Mouse (Mus musculus) limb, embryonic 14.5 days (tissue): ENCODE data around the gene Ugt1a8. TPM values are rescaled to one million over a fixed set of nuclear protein-coding genes. Genes with fewer than 3 reads are reported as not detected.
"Not testable (repeated sequence)": the region's sequence is repeated elsewhere in the genome, so short reads cannot be mapped to it uniquely, and the experiment has no call there.

Experiments used
- ATAC-seq: fragments of 200-750 bp; cut with Nextera tagmentation; 2 replicates; pipeline ENCODE4 v1.8.0; 2017; ENCODE audit warnings: low read depth, moderate number of reproducible peaks, moderate TSS enrichment; ENCODE audit not compliant: low FRiP score
- DNase-seq: peaks from one replicate; pipeline ENCODE4 v3.0.0-alpha.2; 2015; ENCODE audit warnings: low spot score
- H3K27ac ChIP-seq: fragments of 300-500 bp; sonication (generic); replicated peaks from 2 replicates; pipeline ENCODE4 v1.5.1; 2014; ENCODE audit warnings: low read depth, mild to moderate bottlenecking, low read length, moderate library complexity, mixed read lengths
- H3K27me3 ChIP-seq: fragments of 300-500 bp; sonication (generic); 2 replicates; pipeline ENCODE4 v1.6.1; 2014; ENCODE audit warnings: low read length, mixed read lengths; ENCODE audit not compliant: control insufficient read depth, insufficient read depth
- H3K36me3 ChIP-seq: fragments of 300-500 bp; sonication (generic); 2 replicates; pipeline ENCODE4 v1.6.1; 2014; ENCODE audit warnings: mild to moderate bottlenecking, low read length, moderate library complexity, mixed read lengths; ENCODE audit not compliant: control insufficient read depth, insufficient read depth
- H3K4me1 ChIP-seq: fragments of 300-500 bp; sonication (generic); 2 replicates; pipeline ENCODE4 v1.6.1; 2014; ENCODE audit warnings: antibody characterized with exemption, low read length, mixed read lengths; ENCODE audit not compliant: control insufficient read depth, insufficient read depth
- H3K4me2 ChIP-seq: fragments of 300-500 bp; sonication (generic); replicated peaks from 2 replicates; pipeline ENCODE4 v1.6.1; 2014; ENCODE audit warnings: low read depth, mild to moderate bottlenecking, low read length, moderate library complexity; ENCODE audit not compliant: severe bottlenecking
- H3K4me3 ChIP-seq: fragments of 300-500 bp; sonication (generic); replicated peaks from 2 replicates; pipeline ENCODE4 v1.5.1; 2014; ENCODE audit warnings: low read length
- H3K9ac ChIP-seq: fragments of 300-500 bp; sonication (generic); 2 replicates; pipeline ENCODE4 v1.6.1; 2014; ENCODE audit warnings: mild to moderate bottlenecking, low read depth, low read length, moderate library complexity; ENCODE audit not compliant: severe bottlenecking
- H3K9me3 ChIP-seq: fragments of 300-500 bp; sonication (generic); 2 replicates; pipeline ENCODE4 v1.6.1; 2016; ENCODE audit warnings: low read length; ENCODE audit not compliant: control insufficient read depth
- POLR2A ChIP-seq: fragments of 200-500 bp; IDR thresholded peaks from 2 replicates; pipeline ENCODE4 v1.8.0; 2012; ENCODE audit warnings: inconsistent platforms, mild to moderate bottlenecking, moderate library complexity, borderline replicate concordance; ENCODE audit not compliant: insufficient read depth, insufficient read length; ENCODE audit errors: extremely low read depth
- WGBS: fragments of 180-500 bp; shearing (Covaris S2); extraction: QIAGEN DNeasy Blood & Tissue Kit; methylation state at CpG from one replicate; pipeline ENCODE4 v1.1.7; 2014; 5-methylcytosine and 5-hydroxymethylcytosine counted together
- polyA plus RNA-seq, 2 experiments: library from polyadenylated mRNA; depleted of rRNA in 1 of 2; stranded (reverse) in 1 of 2; unstranded in 1 of 2; fragments of >200 nt; fragmentation: Nextera tagmentation in 1 of 2; extraction: Ambion mirVana in 1 of 2; gene quantifications; 2 replicates each; pipeline versions ENCODE4 v1.2.1 to v1.2.3; 2012 to 2014

The Ugt1a8 gene
- polyA plus RNA-seq, 2 experiments, result not detected

DNA sequence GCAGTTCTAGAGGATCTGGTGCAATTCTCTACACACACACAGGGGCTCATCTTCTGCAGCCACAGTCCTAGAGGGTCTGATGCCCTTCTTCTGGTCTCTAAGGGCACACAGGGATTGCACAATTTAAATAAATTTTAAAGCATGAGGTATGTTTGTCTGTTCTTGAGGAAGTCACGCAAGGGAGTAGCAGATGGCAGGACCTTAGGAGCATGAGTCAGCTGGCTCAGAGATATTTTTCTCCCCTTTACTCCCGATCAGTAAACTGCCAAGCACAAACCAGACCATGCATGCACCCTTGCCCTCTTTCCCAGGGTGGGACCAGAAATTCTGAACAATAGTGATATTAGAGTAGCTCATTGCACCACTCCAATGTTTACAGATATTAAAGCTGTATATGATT, 70.8 kb downstream of the Ugt1a8 start:
- TF ChIP-seq POLR2A, result no peak
- Histone ChIP-seq H3K27me3 (no peaks in the 10 kb centered on the region), H3K9me3 (no peaks in the 10 kb centered on the region), H3K4me2 (no peak overlapping the region), H3K9ac (no peak overlapping the region), H3K4me1 (no peaks in the 10 kb centered on the region), H3K4me3 (no peak overlapping the region), H3K36me3 (no peaks in the 10 kb centered on the region), H3K27ac (no peak overlapping the region)
- WGBS, result 83% methylated on average over 2 of the region's 2 CpGs
- DNase-seq (no peak), ATAC-seq (no peak)

DNA sequence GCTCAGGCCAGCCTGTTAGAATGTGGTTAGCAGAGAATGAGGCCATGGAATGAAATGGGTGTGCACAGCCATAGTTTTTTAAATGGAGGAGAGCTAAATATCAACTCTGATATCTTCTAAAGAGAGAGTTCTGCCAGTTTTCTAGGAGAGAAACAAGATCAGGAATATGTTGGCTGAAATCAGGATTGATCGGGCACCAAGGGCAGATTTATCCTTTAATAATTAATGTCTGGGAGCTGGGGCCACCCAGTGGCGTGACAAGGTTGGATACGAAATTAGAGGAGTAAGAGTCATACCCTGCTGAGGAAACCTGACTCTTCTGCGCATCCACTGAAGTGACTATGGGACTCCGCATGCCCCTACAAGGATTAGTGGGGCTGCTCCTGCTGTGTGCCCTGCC, 78.1 kb downstream of the Ugt1a8 start, which contains the start of gene Ugt1a5:
TSS of gene Ugt1a5 (plus strand) at position 302 of the 400 bp plus-strand sequence.
- no peak for TF ChIP-seq POLR2A
- no peak within 1 kb of the TSS for H3K4me2 ChIP-seq
- no peaks in the 10 kb centered on the region for H3K9me3 ChIP-seq
- no peak within 1 kb of the TSS for H3K9ac ChIP-seq
- H3K36me3 ChIP-seq, result no peaks in the 10 kb centered on the region
- 77% methylated on average over 5 of the region's 5 CpGs for WGBS
- H3K4me1 ChIP-seq, result no peaks in the 10 kb centered on the region
- ATAC-seq (no peak), DNase-seq (no peak)
- no peak within 1 kb of the TSS for H3K4me3 ChIP-seq
- H3K27ac ChIP-seq, result no peak within 1 kb of the TSS
- H3K27me3 ChIP-seq, result no peaks in the 10 kb centered on the region

DNA sequence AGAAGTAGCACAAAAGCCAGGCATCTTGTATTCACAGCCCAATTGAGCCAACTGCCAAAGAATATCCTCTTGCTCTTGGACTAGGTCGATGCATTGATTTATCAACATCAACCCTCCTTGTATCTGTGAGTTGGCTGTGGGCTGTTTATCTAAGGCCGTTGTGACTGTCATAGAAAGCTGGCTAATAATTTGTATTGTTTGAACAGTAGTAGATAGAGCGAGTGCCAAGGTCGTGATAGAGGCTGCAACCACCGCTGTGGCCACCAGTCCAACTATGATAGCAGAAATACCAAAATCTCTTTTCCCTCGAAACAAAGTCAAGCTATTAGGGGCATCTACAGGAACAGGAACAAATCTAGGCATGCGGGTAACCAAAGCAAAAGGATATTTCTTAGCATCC, 84.6 kb downstream of the Ugt1a8 start:
- not testable (repeated sequence) for H3K36me3 ChIP-seq, H3K4me1 ChIP-seq, H3K4me3 ChIP-seq, ATAC-seq, H3K27ac ChIP-seq, H3K27me3 ChIP-seq, H3K9ac ChIP-seq, H3K4me2 ChIP-seq, H3K9me3 ChIP-seq, DNase-seq
- 93% methylated on average over 5 of the region's 7 CpGs for WGBS

- no peak overlapping the region for H3K4me2 ChIP-seq
- 92% methylated on average over 1 of the region's 1 CpGs for WGBS
These were observed 92.0 kb downstream of the Ugt1a8 start for GRCm38 (mm10) chr1:88179657-88180056.

GRCm38 (mm10) chr1:88186325-88186935, 98.8 kb downstream of the Ugt1a8 start:
- Histone ChIP-seq H3K27me3 (no peaks in the 10 kb centered on the region), H3K4me1 (no peaks in the 10 kb centered on the region), H3K4me3 (no peak overlapping the region), H3K9me3 (no peaks in the 10 kb centered on the region), H3K9ac (no peak overlapping the region), H3K36me3 (no peaks in the 10 kb centered on the region), H3K27ac (no peak overlapping the region), H3K4me2 (no peak overlapping the region)
- ATAC-seq (no peak), DNase-seq (no peak)
- WGBS, result 86% methylated on average over 5 of the region's 5 CpGs
- TF ChIP-seq POLR2A, result no peak

More at GRCm38 (mm10) chr1:88179657-88180056, 92.0 kb downstream of the Ugt1a8 start:
- ATAC-seq, result no peak
- TF ChIP-seq POLR2A, result no peak
- Histone ChIP-seq H3K27ac (no peak overlapping the region), H3K36me3 (no peaks in the 10 kb centered on the region), H3K9me3 (peaks cover 11% of the 10 kb centered on the region), H3K9ac (no peak overlapping the region), H3K4me3 (no peak overlapping the region), H3K4me1 (no peaks in the 10 kb centered on the region), H3K27me3 (no peaks in the 10 kb centered on the region)
- no peak for DNase-seq

GRCm38 (mm10) chr1:88192136-88192535, 104.5 kb downstream of the Ugt1a8 start:
- no peak for TF ChIP-seq POLR2A
- H3K27ac ChIP-seq, result no peak overlapping the region
- no peaks in the 10 kb centered on the region for H3K27me3 ChIP-seq
- H3K4me2 ChIP-seq, result no peak overlapping the region
- H3K4me1 ChIP-seq, result no peaks in the 10 kb centered on the region
- no peak overlapping the region for H3K4me3 ChIP-seq
- no peaks in the 10 kb centered on the region for H3K9me3 ChIP-seq
- 61% methylated on average over 3 of the region's 3 CpGs for WGBS
- no peak overlapping the region for H3K9ac ChIP-seq
- DNase-seq, result no peak
- ATAC-seq, result no peak
- H3K36me3 ChIP-seq, result no peaks in the 10 kb centered on the region
